Mouse (Mus musculus) liver, embryonic 14.5 days (tissue): Measurements from ENCODE around the gene Cplx2.

Source experiments
- CTCF ChIP-seq: IDR thresholded peaks from 2 replicates; pipeline ENCODE4 v1.5.1; 2016; ENCODE audit warnings: antibody characterized with exemption, low read depth, control low read depth
- EP300 ChIP-seq: IDR thresholded peaks from 2 replicates; pipeline ENCODE4 v1.6.1; 2016; ENCODE audit warnings: antibody characterized with exemption, low read depth

- no peak for TF ChIP-seq EP300
- TF ChIP-seq CTCF, result no peak
Measured at GRCm38 (mm10) chr13:54337058-54337457, 34.1 kb upstream of the Cplx2 start.
